In the genomic region with DNA sequence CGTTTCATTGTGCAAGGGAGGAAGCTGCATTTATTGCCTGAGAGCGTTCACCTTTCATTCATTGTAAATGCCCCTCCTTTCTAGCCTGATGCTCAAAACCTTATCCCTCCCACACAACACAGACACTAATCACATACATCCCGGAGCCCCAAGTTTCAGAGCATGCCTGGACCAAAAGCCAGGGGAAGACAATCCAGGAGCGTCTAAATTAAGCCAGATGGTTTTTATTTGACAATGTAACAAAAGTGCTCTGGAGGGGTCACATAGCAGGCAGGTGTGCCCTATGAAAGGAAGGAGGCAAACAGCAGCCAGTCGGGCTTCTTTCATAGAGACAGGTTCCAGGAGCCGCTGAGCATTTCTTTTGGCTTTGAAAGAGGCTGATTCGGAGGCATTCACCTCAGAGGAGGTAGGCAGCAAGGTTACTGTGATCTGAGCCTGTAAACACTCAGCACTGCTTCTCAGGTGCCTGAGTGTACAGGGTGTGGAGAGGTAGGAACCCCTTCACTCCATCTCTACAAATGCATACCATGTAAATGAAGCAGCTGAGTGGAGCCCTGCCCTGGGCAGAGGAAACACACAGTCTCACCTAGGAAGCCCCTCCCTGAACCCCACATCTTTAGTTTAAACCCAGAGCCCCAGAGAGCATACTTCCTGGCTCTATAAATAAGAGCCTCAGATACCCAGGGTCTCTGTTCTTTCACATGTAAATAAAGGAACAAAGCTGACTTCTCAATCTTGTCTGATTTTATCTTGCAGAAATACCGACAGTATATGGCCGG, we compare ENCODE assay signal across 15 mouse cellular contexts.
A peak's percentile ranks its signal among the peaks of the same experiment; 100 is the strongest.
DNase-seq lines count a peak whose midpoint lies in the region; ATAC-seq and TF ChIP-seq lines count a peak whose summit lies in the region.
"Had no signal": no experiment of that assay in that cellular context is flagged by ENCODE, and none has a peak within 500 bp of the region (broad histone marks: within the 10 kb centered on the region; RNA-seq: fewer than 3 reads in every experiment).

No protein-coding gene starts in this region.

- intact Hi-C loops in gastrocnemius, postnatal 36 days (cut with DNase I) = no loop called here

- H3K4me2 ChIP-seq in lung, embryonic 14.5 days = no peak overlapping the region
- H3K4me2 ChIP-seq: heart, embryonic 15.5 days; hindbrain, embryonic 14.5 days; liver, embryonic 15.5 days; midbrain, embryonic 12.5 days; neural tube, embryonic 12.5 days had no signal

- ATAC-seq in lung, embryonic 14.5 days (ENCODE audit: insufficient read depth) = peak; percentile 66; the same call in 1 of the 2 replicates
- peak; percentile 36; the same call in 1 of the 2 replicates for ATAC-seq in neutrophil, adult 5-6 weeks (ENCODE audit: extremely low read depth, insufficient number of reproducible peaks, low FRiP score, poor library complexity, severe bottlenecking)

- no peaks in the 10 kb centered on the region for H3K36me3 ChIP-seq in E14TG2a.4 (ENCODE audit: insufficient read depth, low read length)
- H3K36me3 ChIP-seq in lung, embryonic 14.5 days (ENCODE audit: insufficient read depth) = no peaks in the 10 kb centered on the region
- H3K36me3 ChIP-seq: heart, embryonic 15.5 days; liver, embryonic 15.5 days; midbrain, embryonic 12.5 days; neural tube, embryonic 12.5 days had no signal

- peaks cover 7% of the 10 kb centered on the region for H3K4me1 ChIP-seq in lung, adult 2 months (ENCODE audit: control insufficient read depth, insufficient read depth, low read length)
- peaks cover 34% of the 10 kb centered on the region for H3K4me1 ChIP-seq in E14TG2a.4 (replicated peaks; ENCODE audit: low read depth, low read length)
- H3K4me1 ChIP-seq in lung, embryonic 14.5 days (ENCODE audit: insufficient read depth) = peaks cover 3% of the 10 kb centered on the region; the same call in 1 of the 2 replicates
- H3K4me1 ChIP-seq: liver, embryonic 15.5 days had no signal

- H3K4me3 ChIP-seq in lung, adult 2 months (replicated peaks; ENCODE audit: extremely low read depth, low read depth, low read length) = no peak overlapping the region
- peak overlapping the region; percentile 32; the same call in 1 of the 2 replicates for H3K4me3 ChIP-seq in E14TG2a.4 (replicated peaks; ENCODE audit: low read length)
- H3K4me3 ChIP-seq in lung, embryonic 14.5 days (ENCODE audit: low read depth, low read length) = no peak overlapping the region
- H3K4me3 ChIP-seq: heart, embryonic 15.5 days; liver, embryonic 15.5 days; midbrain, embryonic 12.5 days; neural tube, embryonic 12.5 days had no signal

- TF ChIP-seq POLR2A in lung, adult 2 months (IDR thresholded peaks at IDR 0.05; ENCODE audit: borderline replicate concordance, extremely low read depth, low read depth, low read length) = no peak

- DNase-seq in lung, adult 18-20 months = peak; percentile 47 to 58
- no peak for DNase-seq in lung, adult 2 months
- DNase-seq in lung, embryonic 14.5 days = peak; percentile 20
- no peak for DNase-seq in embryo, embryonic 10 days (ENCODE audit: low spot score)
- DNase-seq in gastrocnemius, postnatal 36 days = no peak
- no peak for DNase-seq in kidney, postnatal 4 days
- DNase-seq: cerebellum, adult 2 months; right cerebral cortex, adult 18-20 months had no signal

- no peaks in the 10 kb centered on the region for H3K27me3 ChIP-seq in E14TG2a.4 (ENCODE audit: insufficient read depth, low read length)
- no peaks in the 10 kb centered on the region for H3K27me3 ChIP-seq in lung, embryonic 14.5 days (ENCODE audit: insufficient read depth, low read length)
- H3K27me3 ChIP-seq: heart, embryonic 15.5 days; liver, embryonic 15.5 days; midbrain, embryonic 12.5 days; neural tube, embryonic 12.5 days had no signal

- no peak overlapping the region for H3K9ac ChIP-seq in lung, embryonic 14.5 days
- H3K9ac ChIP-seq: heart, embryonic 15.5 days; hindbrain, embryonic 14.5 days; liver, embryonic 15.5 days; midbrain, embryonic 12.5 days; neural tube, embryonic 12.5 days had no signal

- TF ChIP-seq CTCF in lung, adult 2 months (IDR thresholded peaks at IDR 0.05; ENCODE audit: insufficient read depth, low read length) = no peak
- no peak for TF ChIP-seq CTCF in E14TG2a.4 (conservative IDR thresholded peaks at IDR 0.05; ENCODE audit: low read length)
- no peak for TF ChIP-seq CTCF in lung, embryonic 14.5 days (IDR thresholded peaks at IDR 0.05; ENCODE audit: low read depth)

- 46% methylated on average over 9 of the region's 9 CpGs for WGBS in lung, adult 2 months
- 45% methylated on average over 9 of the region's 9 CpGs for WGBS in lung, embryonic 14.5 days

- H3K9me3 ChIP-seq in E14TG2a.4 (ENCODE audit: low read length) = no peaks in the 10 kb centered on the region
- no peaks in the 10 kb centered on the region for H3K9me3 ChIP-seq in lung, embryonic 14.5 days (ENCODE audit: low read depth, low read length)
- H3K9me3 ChIP-seq: heart, embryonic 15.5 days; liver, embryonic 15.5 days; midbrain, embryonic 12.5 days; neural tube, embryonic 12.5 days had no signal

- H3K27ac ChIP-seq in lung, embryonic 14.5 days (ENCODE audit: low read depth) = peak overlapping the region; percentile 22; the same call in 1 of the 2 replicates
- H3K27ac ChIP-seq: heart, embryonic 15.5 days; hindbrain, embryonic 14.5 days; liver, embryonic 15.5 days; midbrain, embryonic 12.5 days; neural tube, embryonic 12.5 days had no signal

Comparison
In these comparisons a context has a peak if more than half of its experiments do, and no peak if none do; other contexts are left out.
1. DNase-seq: peak in lung, adult 18-20 months (2 of 2) and lung, embryonic 14.5 days (single experiment); none in lung, adult 2 months (single experiment), embryo, embryonic 10 days (single experiment), gastrocnemius, postnatal 36 days (0 of 2) and kidney, postnatal 4 days (0 of 2).